Mouse (Mus musculus): ENCODE data around the gene Ret. TPM values are rescaled to one million over a fixed set of nuclear protein-coding genes. Genes with fewer than 3 reads are reported as not detected.

Gene Ret
- polyA plus RNA-seq, 1 experiment from 2014 or later, result 14.7 TPM

- Histone ChIP-seq H3K9me3 (no peaks in the 10 kb centered on the region), H3K36me3 (no peaks in the 10 kb centered on the region), H3K9ac (no peak overlapping the region), H3K4me3 (replicated peaks) (no peak overlapping the region), H3K27ac (no peak overlapping the region), H3K27me3 (replicated peaks) (no peaks in the 10 kb centered on the region), H3K4me2 (replicated peaks) (no peak overlapping the region), H3K4me1 (replicated peaks) (no peaks in the 10 kb centered on the region)
- 69% methylated on average over 2 of the region's 2 CpGs for WGBS
- ATAC-seq, result no peak
Measured at GRCm38 (mm10) chr6:118137148-118137547, 60.4 kb downstream of the Ret start.

GRCm38 (mm10) chr6:118134461-118134860 is 63.1 kb downstream of the Ret start:
- Histone ChIP-seq H3K27ac (no peak overlapping the region), H3K36me3 (no peaks in the 10 kb centered on the region), H3K4me1 (replicated peaks) (no peaks in the 10 kb centered on the region), H3K9me3 (no peaks in the 10 kb centered on the region), H3K9ac (no peak overlapping the region), H3K4me3 (replicated peaks) (no peak overlapping the region), H3K27me3 (replicated peaks) (no peaks in the 10 kb centered on the region), H3K4me2 (replicated peaks) (no peak overlapping the region)
- WGBS, result 87% methylated on average over 1 of the region's 1 CpGs
- ATAC-seq, result no peak

- Histone ChIP-seq H3K4me1 (replicated peaks) (no peaks in the 10 kb centered on the region), H3K27ac (no peak overlapping the region), H3K4me3 (replicated peaks) (no peak overlapping the region), H3K9me3 (no peaks in the 10 kb centered on the region), H3K4me2 (replicated peaks) (no peak overlapping the region), H3K36me3 (no peaks in the 10 kb centered on the region), H3K27me3 (replicated peaks) (no peaks in the 10 kb centered on the region), H3K9ac (no peak overlapping the region)
- WGBS, result 80% methylated on average over 2 of the region's 2 CpGs
- no peak for ATAC-seq
Measured at GRCm38 (mm10) chr6:118130022-118130421, 67.5 kb downstream of the Ret start.

GRCm38 (mm10) chr6:118127827-118128487 is 69.6 kb downstream of the Ret start:
- Histone ChIP-seq H3K4me3 (replicated peaks) (no peak overlapping the region), H3K27me3 (replicated peaks) (no peaks in the 10 kb centered on the region), H3K4me1 (replicated peaks) (no peaks in the 10 kb centered on the region), H3K36me3 (0 out of 2 replicates have a peak, but pooled peaks cover 2% of the 10 kb centered on the region), H3K4me2 (replicated peaks) (no peak overlapping the region), H3K9ac (no peak overlapping the region), H3K27ac (no peak overlapping the region), H3K9me3 (no peaks in the 10 kb centered on the region)
- WGBS, result 53% methylated on average over 6 of the region's 6 CpGs
- no peak for ATAC-seq

- H3K27me3 ChIP-seq (replicated peaks), result no peaks in the 10 kb centered on the region
- no peaks in the 10 kb centered on the region for H3K4me1 ChIP-seq (replicated peaks)
- WGBS, result 69% methylated on average over 7 of the region's 7 CpGs
- no peak overlapping the region for H3K9ac ChIP-seq
- H3K4me2 ChIP-seq (replicated peaks), result no peak overlapping the region
- ATAC-seq, result no peak
- H3K36me3 ChIP-seq, result 0 out of 2 replicates have a peak, but pooled peaks cover 3% of the 10 kb centered on the region
- H3K9me3 ChIP-seq, result no peaks in the 10 kb centered on the region
- no peak overlapping the region for H3K27ac ChIP-seq
- no peak overlapping the region for H3K4me3 ChIP-seq (replicated peaks)
Measured at GRCm38 (mm10) chr6:118127198-118127597, 70.3 kb downstream of the Ret start.

GRCm38 (mm10) chr6:118126577-118126976 is 70.9 kb downstream of the Ret start:
- Histone ChIP-seq H3K4me1 (replicated peaks) (no peaks in the 10 kb centered on the region), H3K27ac (no peak overlapping the region), H3K9ac (no peak overlapping the region), H3K36me3 (0 out of 2 replicates have a peak, but pooled peaks cover 3% of the 10 kb centered on the region), H3K4me2 (replicated peaks) (no peak overlapping the region), H3K4me3 (replicated peaks) (no peak overlapping the region), H3K9me3 (no peaks in the 10 kb centered on the region), H3K27me3 (replicated peaks) (no peaks in the 10 kb centered on the region)
- no peak for ATAC-seq

- Histone ChIP-seq H3K4me2 (replicated peaks) (no peak overlapping the region), H3K9me3 (no peaks in the 10 kb centered on the region), H3K27me3 (replicated peaks) (no peaks in the 10 kb centered on the region), H3K36me3 (0 out of 2 replicates have a peak, but pooled peaks cover 3% of the 10 kb centered on the region), H3K9ac (no peak overlapping the region), H3K4me3 (replicated peaks) (no peak overlapping the region), H3K4me1 (replicated peaks) (no peaks in the 10 kb centered on the region), H3K27ac (no peak overlapping the region)
- no peak for ATAC-seq
- 76% methylated on average over 1 of the region's 1 CpGs for WGBS
Measured at GRCm38 (mm10) chr6:118122767-118123166, 74.8 kb downstream of the Ret start.

GRCm38 (mm10) chr6:118111810-118112209 is 85.7 kb downstream of the Ret start:
- H3K4me2 ChIP-seq (replicated peaks), result no peak overlapping the region
- no peak overlapping the region for H3K4me3 ChIP-seq (replicated peaks)
- no peak overlapping the region for H3K27ac ChIP-seq
- no peak overlapping the region for H3K9ac ChIP-seq
- 68% methylated on average over 1 of the region's 1 CpGs for WGBS
- no peaks in the 10 kb centered on the region for H3K27me3 ChIP-seq (replicated peaks)
- H3K9me3 ChIP-seq, result no peaks in the 10 kb centered on the region
- 0 out of 2 replicates have a peak, but pooled peaks cover 2% of the 10 kb centered on the region for H3K36me3 ChIP-seq
- ATAC-seq, result no peak
- H3K4me1 ChIP-seq (replicated peaks), result no peaks in the 10 kb centered on the region

Other genes starting within 250 kb of the Ret start
- 0.13 and 0.33 TPM in 2 replicates for gene Rasgef1a, start 186.3 kb downstream of the Ret start, polyA plus RNA-seq (2015; fragmentation: Nextera tagmentation; extraction: Ambion mirVana)
- gene Csgalnact2, start 58.6 kb downstream of the Ret start, polyA plus RNA-seq (2015; fragmentation: Nextera tagmentation; extraction: Ambion mirVana), result 10.4 and 12.1 TPM in 2 replicates
- 29.4 and 29.9 TPM in 2 replicates for gene Bms1, start 221.8 kb upstream of the Ret start, polyA plus RNA-seq (2015; fragmentation: Nextera tagmentation; extraction: Ambion mirVana)

Measured in intestine, embryonic 15.5 days (tissue).